Mouse (Mus musculus) retina, adult 2 months (tissue): ENCODE data around the gene Snx29.
"Not testable (repeated sequence)": the region's sequence is repeated elsewhere in the genome, so short reads cannot be mapped to it uniquely, and the experiment has no call there.

Experiments
- DNase-seq: peaks from one replicate; pipeline ENCODE4 v3.0.0-alpha.2; 2012; ENCODE audit warnings: low read depth, low spot score

Gene Snx29

DNA sequence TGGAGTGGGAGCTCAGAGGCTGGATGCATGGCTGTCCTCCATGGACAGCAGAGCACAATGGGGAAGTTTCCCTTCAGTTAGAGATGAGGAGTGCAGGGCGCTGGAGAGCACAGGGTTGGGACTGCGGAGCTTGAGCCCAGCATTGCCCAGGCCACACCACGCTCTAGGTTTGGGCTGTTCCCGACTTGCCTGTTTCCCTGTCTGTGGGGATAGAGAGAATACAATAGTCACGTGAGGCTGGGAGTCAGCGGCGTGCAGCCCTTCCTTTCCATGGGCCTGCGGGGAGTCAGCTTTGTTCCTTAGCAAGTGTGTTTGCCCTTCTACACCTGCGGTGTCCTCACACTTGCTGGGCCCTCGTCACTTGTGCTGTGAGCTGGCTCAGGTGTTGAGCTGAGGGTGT is 37.2 kb downstream of the Snx29 start:
- no peak for DNase-seq

DNA sequence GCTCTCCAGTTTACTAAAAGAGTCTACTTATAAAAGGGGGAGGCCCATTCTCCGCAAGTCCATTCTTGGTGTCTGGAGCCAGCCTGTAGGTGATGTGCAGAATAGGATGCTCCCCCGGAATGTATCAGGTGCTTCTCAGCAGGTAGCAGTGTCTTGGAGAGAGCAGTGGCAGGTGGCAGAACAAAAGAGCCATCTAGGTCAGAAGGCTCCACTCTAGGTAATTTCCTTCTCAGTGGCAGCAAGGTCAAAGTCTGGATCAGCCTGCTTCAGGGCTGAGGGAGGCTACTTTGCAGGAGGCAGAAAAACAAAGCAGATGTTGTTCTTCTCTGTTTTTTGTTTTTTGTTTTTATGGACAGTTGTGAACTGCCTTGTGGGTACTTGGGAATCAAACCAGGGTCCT is 37.9 kb downstream of the Snx29 start:
- not testable (repeated sequence) for DNase-seq

DNA sequence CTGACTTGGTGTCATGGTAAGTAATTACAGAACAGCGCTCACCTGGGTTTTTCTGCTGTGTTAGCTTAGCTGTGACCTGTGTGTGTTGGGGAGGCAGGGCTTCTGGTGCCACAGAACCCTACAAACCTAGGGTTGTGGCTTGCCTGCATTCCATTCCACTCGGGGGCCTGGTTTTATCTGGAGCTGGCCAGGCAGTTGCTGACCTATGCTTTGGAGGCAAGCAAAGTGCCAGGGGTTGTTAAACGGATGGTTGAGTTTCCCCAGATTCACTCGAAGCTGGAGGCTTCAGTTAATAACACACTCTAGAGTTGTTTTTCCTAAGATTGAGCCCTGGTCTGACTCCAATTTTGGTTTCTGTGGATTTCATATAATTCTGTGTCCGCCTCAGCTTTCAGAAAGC is 42.9 kb downstream of the Snx29 start:
- DNase-seq, result no peak

DNA sequence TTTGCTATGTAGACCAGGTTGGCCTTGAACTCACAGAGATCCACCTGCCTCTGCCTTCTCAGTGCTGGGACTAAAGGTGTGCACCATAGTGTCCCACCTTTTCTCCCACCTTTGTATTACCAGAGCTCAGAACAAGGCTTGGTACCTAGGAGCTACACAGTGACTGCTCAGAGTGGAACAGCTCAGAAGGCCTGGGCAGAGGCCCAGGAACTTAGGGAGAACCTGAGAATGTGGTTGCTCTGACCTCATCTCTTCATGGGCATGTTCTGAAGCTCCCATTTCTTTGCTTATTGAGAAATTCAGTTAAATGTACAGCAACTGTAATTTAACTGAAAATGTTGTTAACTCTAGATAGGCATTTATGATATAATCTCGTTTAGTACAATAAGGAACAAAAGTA is 44.1 kb downstream of the Snx29 start:
- no peak for DNase-seq

DNA sequence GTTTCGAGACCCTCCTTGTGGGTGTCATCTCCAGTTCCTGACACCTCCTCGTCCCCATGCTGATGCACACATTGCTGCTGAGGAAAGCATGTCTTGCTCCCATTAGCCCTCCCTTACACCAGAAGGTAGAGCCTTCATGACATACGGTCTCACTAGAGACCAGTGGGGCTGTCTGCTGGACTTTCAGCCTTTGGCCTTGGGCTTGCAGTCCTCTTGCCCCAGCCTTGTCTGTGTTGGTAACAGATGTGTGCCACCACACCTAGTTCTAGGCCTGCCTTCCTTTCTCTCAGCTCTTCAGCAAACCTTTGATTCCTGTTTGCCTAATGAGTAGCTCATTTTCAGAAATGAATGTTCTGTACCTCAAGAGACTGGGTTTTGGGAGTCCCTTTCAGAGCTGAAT is 45.7 kb downstream of the Snx29 start:
- no peak for DNase-seq

DNA sequence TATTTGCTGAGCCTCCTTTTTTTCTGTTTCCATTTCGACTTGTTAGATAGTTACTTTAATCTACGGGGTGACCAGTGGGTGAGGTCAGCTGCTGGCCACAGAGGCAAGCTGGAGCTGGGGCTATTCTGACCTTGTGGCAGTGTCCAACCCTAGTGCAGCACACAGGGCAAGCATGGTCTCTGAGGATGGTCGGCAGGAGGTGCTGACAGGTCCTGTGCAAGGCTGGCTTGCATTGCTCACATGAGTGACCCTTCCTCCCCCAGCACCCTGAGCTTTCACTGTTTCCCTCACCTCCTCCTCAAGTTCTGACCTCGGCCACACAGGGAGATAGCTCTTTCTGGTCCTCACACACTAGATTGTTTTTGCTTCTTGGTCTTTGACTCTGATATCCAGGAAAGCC is 46.5 kb downstream of the Snx29 start:
- no peak for DNase-seq

DNA sequence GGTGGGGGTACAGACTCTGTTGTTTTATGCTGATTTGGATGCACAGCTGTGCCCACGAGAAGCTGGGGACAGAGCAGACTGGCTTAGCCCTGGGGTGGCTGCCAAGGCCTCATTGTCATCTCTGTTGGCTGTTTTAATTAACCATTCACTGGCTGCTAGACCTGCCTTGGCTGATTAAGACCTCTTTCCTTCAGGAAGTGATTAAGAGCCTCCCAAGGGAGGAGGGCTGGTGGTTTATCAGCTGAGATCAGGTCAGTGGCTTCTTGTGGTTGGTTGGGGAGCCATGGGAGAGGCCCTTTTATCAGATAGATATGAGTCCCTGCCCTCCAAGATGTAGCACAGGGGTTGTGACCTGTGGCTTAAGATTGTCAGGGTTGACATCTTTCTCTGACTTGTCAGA is 46.9 kb downstream of the Snx29 start:
- no peak for DNase-seq

DNA sequence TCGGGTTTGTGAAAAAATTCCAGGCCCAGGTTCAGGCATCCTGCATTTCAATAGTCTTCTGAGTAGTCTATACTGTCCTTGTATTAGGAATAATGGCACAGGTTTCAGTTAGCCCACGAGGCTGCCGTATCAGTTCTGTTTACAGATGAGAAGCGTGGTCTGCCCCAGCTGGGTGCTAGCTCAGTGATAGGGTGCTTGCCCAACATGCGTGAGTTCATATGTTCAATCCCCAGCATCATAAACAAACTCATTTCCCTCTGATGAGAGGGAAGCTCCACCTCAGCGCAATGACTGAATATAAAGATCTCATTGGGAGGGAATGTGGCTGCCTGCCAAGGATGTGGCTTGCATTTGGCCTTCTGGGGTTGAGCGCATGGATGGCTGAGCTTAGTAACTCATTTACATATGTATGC is 47.4 kb downstream of the Snx29 start:
- no peak for DNase-seq

DNA sequence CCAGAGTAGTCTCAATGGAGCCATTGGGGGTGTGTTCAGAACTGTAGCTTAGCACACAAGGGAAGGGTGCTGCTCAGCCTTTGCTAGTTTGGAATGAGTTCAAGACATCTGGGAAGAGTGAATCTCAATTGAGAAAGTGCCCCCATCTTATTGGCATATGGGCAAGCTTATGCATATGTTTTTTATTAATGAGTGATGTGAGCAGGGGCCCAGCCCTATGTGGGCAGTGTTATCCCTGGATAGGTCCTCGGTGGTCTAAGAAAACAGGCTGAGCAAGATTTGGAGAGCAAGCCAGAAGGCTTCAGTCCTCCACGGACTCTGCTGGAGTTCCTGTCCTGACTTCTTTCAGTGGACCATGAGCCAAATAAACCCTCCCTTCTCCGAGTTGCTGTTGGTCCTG is 56.6 kb downstream of the Snx29 start:
- DNase-seq, result no peak

DNA sequence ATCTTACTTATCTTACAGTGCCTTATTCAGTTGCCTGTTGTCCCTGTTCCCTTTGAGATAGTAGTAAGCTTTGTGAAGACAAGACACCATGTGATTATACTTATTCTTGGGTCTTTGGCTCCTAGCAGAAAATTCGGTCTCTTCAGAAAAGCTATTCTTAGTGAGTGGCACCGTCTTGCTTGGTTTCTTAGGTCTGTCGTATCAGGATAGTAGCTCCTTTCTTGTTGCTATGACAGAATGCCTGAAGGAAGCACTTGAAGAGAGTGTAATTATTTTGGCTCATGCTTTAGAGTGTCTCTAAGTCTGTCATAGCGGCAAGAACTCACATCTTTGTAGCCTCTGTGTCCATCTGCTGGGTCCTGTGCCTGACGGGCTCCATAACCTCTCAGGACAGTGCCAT is 57.3 kb downstream of the Snx29 start:
- no peak for DNase-seq

DNA sequence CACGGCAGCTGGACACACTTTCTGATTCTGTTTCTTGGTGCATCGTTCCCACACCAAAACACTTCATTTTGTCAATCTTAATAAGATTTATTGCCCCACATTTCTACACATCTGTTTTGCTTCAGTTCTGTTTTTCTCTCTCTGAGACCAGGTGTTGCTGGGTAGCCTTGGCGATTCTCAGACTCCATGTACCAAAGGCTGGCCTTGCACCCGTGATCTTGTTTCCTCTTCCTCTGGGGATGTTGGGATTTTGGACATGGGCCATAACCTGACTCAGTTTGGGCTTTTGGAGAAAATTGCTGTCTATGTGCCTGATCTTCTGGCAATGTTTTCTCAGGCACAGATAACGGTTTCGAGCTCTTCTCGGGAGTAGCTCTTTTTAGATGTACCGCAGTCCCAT is 58.2 kb downstream of the Snx29 start:
- DNase-seq, result no peak

DNA sequence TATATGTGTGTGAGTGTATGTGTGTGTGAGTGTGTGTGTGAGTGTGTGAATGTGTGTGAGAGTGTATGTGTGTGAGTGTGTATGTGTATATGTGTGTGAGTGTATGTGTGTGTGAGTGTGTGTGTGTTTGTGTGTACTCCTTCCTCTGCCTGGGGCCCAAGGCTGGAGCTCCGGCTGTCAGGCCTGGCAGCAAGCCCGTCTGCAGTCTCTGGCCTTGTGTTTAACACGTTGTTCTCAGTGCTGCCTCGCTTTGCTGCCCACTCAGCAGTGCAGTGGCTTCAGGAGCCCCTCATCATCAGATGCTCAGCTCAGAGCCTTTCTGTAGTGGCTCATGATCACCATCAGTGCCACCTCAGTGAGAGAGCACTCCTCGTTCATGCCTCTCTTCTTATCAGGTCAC is 61.7 kb downstream of the Snx29 start:
- no peak for DNase-seq

DNA sequence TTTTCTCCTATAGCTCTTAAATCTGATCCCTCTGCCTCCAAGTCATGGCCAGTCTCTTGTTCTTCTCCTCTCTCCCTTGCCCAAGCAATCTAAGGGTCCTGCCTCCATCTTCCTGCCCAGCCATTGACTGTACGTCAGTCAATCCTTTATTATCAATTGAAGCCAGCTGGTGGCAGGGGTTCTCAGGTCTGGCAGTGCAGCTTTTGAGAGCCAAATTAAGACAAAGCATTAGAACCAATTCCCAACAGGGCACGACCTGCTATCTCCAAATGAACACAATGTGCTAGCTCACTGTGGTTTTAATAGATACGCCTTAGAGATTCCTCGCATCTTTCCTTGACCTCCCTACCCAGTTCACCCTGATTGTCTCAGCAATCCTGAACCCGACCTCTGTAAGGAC is 62.4 kb downstream of the Snx29 start:
- DNase-seq, result no peak

DNA sequence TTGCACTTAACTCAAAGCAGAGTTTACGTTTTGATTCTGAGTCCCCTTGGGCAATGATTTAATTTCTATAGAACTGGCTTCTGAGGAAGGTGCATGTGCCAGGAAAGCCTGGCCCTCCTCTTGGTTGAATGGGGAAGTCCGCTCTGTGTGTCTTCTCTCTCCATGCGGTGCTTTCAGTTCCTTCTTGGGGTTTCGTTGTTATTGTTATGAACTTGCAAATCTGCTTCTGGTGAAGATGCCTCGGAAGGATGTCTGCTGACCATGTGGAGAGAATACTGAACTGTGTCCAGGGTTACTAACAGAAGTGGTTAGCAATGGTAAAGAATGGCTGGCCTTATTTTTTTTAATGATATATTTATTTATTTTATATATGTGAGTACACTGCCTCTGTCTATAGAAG is 63.1 kb downstream of the Snx29 start:
- no peak for DNase-seq

DNA sequence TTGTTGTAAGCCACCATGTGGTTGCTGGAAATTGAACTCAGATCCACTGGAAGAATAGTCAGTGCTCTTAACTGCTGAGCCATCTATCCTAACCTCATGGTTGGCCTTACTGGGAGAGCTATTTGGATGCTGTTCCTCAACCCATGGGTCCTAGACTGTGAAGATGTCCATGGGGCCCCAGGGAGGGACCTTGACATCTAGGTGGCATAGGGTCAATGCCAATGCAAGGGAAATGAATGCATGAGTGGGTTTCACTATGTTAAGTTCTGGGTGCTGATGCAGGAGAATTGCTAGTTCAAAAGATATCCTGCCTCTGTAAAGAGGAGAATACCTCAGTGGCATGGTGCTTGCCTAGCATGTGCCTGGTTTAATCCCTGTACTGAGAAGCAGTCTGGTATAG is 63.5 kb downstream of the Snx29 start:
- no peak for DNase-seq

DNA sequence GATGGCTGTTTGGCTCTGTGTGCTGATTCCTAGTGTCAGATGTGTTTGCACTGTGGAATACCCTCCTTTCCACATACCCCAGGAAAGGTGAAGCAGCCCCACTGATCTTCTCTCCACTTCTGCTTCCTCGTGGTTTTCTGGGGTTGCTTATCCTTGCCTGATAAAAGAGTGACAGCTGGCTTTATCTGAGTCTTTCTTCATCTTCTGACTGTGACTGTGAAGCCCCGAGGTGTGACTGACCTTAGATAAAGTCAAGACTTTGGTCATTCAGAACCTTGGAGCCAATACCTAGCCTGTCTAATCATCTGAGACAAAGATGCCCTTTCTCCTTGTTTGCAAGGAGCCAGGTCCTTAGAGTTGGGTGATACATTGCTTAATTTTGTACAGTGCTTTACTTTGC is 65.4 kb downstream of the Snx29 start:
- no peak for DNase-seq

DNA sequence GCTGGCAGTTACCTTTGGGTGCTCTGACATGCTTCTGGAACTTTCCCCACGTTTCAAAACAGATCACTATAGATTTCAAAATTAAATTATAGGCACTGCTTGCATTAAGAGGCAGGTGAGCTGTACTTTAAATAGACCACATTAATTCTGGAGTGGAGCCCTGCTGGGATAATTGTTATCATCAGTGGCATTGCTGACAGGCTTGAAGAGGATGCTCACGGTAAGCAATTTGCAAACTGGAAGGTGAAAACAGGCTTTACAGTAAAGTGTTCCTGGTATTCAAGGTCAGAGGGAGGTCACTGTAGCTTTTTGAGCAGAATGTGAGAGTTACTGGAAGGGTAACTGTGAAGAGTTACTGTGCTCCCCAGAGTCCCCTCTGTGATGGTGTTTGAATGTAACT is 66.6 kb downstream of the Snx29 start:
- no peak for DNase-seq

DNA sequence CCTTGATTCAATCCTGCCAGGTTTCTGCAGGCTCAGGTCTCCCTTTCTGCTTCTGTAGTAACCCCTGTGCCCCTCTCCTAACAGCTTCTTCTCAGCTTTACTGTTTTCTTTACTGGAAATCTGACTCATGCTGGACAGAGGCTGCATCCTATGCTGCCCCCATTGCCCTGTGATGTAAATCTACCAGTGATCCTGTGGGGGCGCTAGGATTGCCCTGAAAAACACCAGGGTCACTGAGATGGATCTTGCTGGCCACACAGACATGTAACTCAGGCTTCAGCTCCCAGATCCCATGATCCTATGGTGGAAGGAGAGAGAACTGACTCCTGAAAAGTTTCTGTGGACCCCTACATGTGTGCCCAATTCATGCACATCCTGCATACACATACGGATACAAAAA is 73.9 kb downstream of the Snx29 start:
- no peak for DNase-seq

DNA sequence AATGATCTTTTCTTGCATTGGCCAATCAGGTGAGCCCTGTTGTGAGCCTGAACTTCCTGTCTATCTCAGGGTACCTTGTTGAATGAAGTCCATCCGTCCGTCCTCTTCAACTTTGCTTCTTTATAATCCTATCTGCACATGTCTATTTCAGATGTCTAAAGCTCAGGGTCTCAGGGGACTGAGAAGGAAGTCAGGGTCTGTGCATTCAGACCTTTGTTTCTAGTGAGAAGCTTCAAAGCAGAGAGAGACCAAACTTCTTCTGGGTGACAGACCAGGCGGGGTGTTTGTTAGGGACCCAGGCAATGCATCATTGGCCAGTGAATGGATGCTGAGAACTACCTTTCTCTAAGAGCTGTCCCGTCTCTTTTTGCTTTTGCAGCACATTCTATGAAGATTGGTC is 76.7 kb downstream of the Snx29 start:
- DNase-seq, result no peak

DNA sequence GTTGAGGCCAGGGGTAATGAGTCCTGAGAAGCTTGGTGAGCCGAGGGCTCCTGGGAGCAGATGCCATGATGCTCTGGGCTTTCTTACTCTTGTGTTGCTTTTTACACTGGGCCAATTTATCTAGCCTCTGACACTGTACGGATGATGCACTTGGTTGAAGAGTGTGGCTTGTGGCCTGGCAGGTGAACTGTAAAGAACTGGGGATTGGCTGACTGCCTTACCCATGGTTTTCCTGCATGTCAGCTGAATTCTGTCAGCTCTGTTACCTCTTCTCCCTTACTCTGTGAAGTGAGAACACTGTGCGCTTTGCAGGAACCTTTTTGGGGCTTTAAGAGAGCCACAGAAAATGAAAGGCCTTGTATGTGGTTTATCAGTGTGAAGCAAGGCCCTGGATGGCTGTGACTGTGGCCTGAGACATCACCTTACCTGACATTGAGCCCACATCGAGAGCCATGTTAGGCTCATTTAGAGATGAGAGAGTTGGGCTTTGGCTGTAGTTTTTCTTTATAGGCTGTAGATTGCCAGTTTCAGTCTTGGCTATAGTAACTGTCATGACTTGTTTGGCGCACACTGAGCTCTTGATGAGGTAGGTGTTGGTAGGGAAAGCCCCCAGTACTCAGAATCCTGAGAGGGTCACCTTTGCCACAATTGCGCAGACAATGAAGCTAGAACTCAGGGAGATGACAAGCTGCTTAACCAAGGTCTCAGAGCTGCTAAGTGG is 77.3 kb downstream of the Snx29 start:
- no peak for DNase-seq

DNA sequence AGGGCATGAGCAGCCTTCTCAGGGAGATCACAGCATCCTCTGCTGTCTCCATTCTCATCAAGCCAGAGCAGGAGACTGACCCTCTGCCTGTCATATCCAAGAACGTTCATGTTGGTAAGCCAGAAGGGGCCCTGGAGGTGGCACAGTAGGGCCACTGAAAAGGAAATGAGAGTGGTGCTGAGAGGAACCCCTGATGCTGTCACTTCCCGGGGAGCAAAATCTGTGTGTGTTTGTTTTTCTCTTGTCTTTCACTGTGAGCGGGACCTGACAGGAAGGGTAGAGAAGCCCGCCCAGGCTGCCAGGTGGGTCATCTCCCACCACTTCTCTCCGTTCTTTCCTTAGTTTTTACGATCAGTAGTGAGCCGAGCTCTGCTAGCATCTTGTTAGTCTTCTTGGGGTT is 78.2 kb downstream of the Snx29 start:
- no peak for DNase-seq

DNA sequence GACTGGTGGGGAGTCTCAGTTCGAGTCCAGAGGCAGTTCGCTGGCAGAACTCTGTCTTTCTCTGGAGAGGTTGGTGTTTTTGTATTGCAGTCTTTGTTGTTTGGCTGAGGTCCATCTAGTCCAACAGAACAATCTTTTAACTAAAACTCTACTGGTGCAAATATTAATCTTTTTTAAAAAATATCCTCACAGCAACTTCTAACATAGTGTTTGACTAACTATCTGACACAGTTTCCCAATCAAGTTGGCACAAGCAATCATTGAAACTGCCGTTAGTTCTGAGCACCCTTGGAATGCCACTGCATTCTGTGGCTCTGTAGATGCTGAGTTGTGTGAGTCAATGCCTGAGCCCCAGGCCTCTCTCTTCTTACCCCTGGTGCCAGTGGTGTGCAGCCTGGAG is 82.5 kb downstream of the Snx29 start:
- no peak for DNase-seq

DNA sequence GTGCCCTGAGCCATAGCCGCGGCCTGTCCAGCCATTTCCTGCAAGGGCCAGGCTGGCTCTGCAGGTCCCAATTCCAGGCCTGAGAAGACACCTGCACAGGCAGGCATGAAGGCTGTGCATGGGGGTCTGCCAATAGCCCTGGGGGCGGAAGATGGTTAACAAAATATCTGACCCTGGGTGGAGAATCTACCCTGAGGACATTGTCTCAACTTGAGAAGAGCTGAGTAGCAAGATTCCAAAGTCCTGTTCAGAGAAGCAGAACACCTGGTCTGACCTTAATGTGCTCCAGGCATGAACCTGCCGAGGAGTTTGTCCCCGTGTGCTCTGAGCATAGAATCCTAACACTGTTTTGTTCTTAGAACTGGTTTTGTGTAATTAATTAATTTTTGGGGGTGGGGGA is 83.5 kb downstream of the Snx29 start:
- no peak for DNase-seq

DNA sequence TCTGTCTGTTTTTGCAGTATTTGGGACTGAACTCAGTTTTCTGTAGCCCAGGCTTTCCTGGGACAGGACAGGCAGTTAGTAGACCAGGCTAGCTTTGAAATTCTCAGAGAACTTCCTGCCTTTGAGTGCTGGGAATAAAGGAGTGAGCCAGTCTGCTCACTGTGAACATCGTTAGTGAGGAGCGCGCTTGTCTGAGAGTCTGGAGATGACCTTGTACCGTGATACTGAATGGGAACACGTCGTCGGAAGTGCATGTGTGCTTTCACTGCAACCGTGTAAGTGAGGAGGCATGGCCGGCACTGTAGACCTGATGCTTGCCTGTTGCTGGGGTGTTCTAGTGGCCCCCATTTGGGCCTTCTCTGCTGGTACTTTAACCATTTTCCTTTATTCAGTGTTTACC is 83.9 kb downstream of the Snx29 start:
- no peak for DNase-seq
